Mouse (Mus musculus): ENCODE results near the gene Hnf4a. TPM values are rescaled to one million over a fixed set of nuclear protein-coding genes. Genes with fewer than 3 reads are reported as not detected.

Hnf4a gene
- total RNA-seq, 2 experiments from 2014 or later = not detected

- Histone ChIP-seq H3K27ac (peak overlapping the region; percentile 94), H3K4me3 (peak overlapping the region; percentile 84)
- intact Hi-C loops (cut with DNase I) = no loop called here
- DNase-seq (ENCODE audit: extremely low spot score in 1 of 2, low spot score in 2 of 2) = no peak
- TF ChIP-seq CTCF (IDR thresholded peaks at IDR 0.05) = no peak
Measured at GRCm38 (mm10) chr2:163601712-163602100, 95.1 kb downstream of the Hnf4a start.

- peak within 1 kb of the TSS; percentile 94 for H3K27ac ChIP-seq
Measured at GRCm38 (mm10) chr2:163602101-163602971, 95.7 kb downstream of the Hnf4a start, which contains the start of gene Ttpal. Gene Ttpal, plus strand, starts transcription at chr2:163602314.

GRCm38 (mm10) chr2:163606161-163606560 is 99.6 kb downstream of the Hnf4a start:
- TF ChIP-seq CTCF (IDR thresholded peaks at IDR 0.05) = no peak
- no peak overlapping the region for H3K4me3 ChIP-seq
- intact Hi-C loops (cut with DNase I) = no loop called here
- H3K27ac ChIP-seq = no peak overlapping the region
- DNase-seq (ENCODE audit: extremely low spot score in 1 of 2, low spot score in 2 of 2) = no peak

More at GRCm38 (mm10) chr2:163602101-163602971, 95.7 kb downstream of the Hnf4a start, which contains the start of gene Ttpal:
- intact Hi-C loops (cut with DNase I) = no loop called here
- peak; percentile 89 to 90 for DNase-seq (ENCODE audit: extremely low spot score in 1 of 2, low spot score in 2 of 2)
- peak; percentile 64 for TF ChIP-seq CTCF (IDR thresholded peaks at IDR 0.05)
- peak within 1 kb of the TSS; percentile 84 for H3K4me3 ChIP-seq

- intact Hi-C loops (cut with DNase I) = no loop called here
- no peak for TF ChIP-seq CTCF (IDR thresholded peaks at IDR 0.05)
- H3K4me3 ChIP-seq = no peak overlapping the region
- DNase-seq (ENCODE audit: extremely low spot score in 1 of 2, low spot score in 2 of 2) = no peak
- no peak overlapping the region; the same call in 1 of the 2 replicates for H3K27ac ChIP-seq
Measured at GRCm38 (mm10) chr2:163608008-163608407, 101.4 kb downstream of the Hnf4a start.

GRCm38 (mm10) chr2:163609281-163609975 is 102.8 kb downstream of the Hnf4a start:
- no peak overlapping the region for H3K27ac ChIP-seq
- H3K4me3 ChIP-seq = no peak overlapping the region
- no peak for DNase-seq (ENCODE audit: extremely low spot score in 1 of 2, low spot score in 2 of 2)
- TF ChIP-seq CTCF (IDR thresholded peaks at IDR 0.05) = no peak
- intact Hi-C loops (cut with DNase I) = no loop called here

GRCm38 (mm10) chr2:163611176-163611575 is 104.6 kb downstream of the Hnf4a start:
- H3K4me3 ChIP-seq = no peak overlapping the region
- DNase-seq (ENCODE audit: extremely low spot score in 1 of 2, low spot score in 2 of 2) = no peak
- no peak for TF ChIP-seq CTCF (IDR thresholded peaks at IDR 0.05)
- intact Hi-C loops (cut with DNase I) = no loop called here
- H3K27ac ChIP-seq = no peak overlapping the region

- Histone ChIP-seq H3K4me3 (no peak overlapping the region), H3K27ac (no peak overlapping the region)
- no peak for TF ChIP-seq CTCF (IDR thresholded peaks at IDR 0.05)
- intact Hi-C loops (cut with DNase I) = no loop called here
- no peak for DNase-seq (ENCODE audit: extremely low spot score in 1 of 2, low spot score in 2 of 2)
Measured at GRCm38 (mm10) chr2:163613206-163613605, 106.6 kb downstream of the Hnf4a start.

GRCm38 (mm10) chr2:163613990-163614389 is 107.4 kb downstream of the Hnf4a start:
- intact Hi-C loops (cut with DNase I) = no loop called here
- Histone ChIP-seq H3K27ac (no peak overlapping the region), H3K4me3 (no peak overlapping the region)
- DNase-seq (ENCODE audit: extremely low spot score in 1 of 2, low spot score in 2 of 2) = no peak
- TF ChIP-seq CTCF (IDR thresholded peaks at IDR 0.05) = no peak

- no peak for DNase-seq (ENCODE audit: extremely low spot score in 1 of 2, low spot score in 2 of 2)
- H3K4me3 ChIP-seq = no peak overlapping the region
- H3K27ac ChIP-seq = no peak overlapping the region
- TF ChIP-seq CTCF (IDR thresholded peaks at IDR 0.05) = no peak
- intact Hi-C loops (cut with DNase I) = no loop called here
Measured at GRCm38 (mm10) chr2:163615401-163615800, 108.8 kb downstream of the Hnf4a start.

GRCm38 (mm10) chr2:163615906-163616651 is 109.5 kb downstream of the Hnf4a start:
- Histone ChIP-seq H3K4me3 (no peak overlapping the region), H3K27ac (peak overlapping the region; percentile 38; the same call in 1 of the 2 replicates)
- no peak for TF ChIP-seq CTCF (IDR thresholded peaks at IDR 0.05)
- intact Hi-C loops (cut with DNase I) = no loop called here
- DNase-seq (ENCODE audit: extremely low spot score in 1 of 2, low spot score in 2 of 2) = no peak

- no peak for TF ChIP-seq CTCF (IDR thresholded peaks at IDR 0.05)
- H3K4me3 ChIP-seq = no peak overlapping the region
- intact Hi-C loops (cut with DNase I) = no loop called here
- DNase-seq (ENCODE audit: extremely low spot score in 1 of 2, low spot score in 2 of 2) = no peak
- H3K27ac ChIP-seq = peak overlapping the region; percentile 38
Measured at GRCm38 (mm10) chr2:163616652-163617227, 110.1 kb downstream of the Hnf4a start.
